Mouse (Mus musculus): ENCODE measurements around the gene Rnf169.

The Rnf169 gene

DNA sequence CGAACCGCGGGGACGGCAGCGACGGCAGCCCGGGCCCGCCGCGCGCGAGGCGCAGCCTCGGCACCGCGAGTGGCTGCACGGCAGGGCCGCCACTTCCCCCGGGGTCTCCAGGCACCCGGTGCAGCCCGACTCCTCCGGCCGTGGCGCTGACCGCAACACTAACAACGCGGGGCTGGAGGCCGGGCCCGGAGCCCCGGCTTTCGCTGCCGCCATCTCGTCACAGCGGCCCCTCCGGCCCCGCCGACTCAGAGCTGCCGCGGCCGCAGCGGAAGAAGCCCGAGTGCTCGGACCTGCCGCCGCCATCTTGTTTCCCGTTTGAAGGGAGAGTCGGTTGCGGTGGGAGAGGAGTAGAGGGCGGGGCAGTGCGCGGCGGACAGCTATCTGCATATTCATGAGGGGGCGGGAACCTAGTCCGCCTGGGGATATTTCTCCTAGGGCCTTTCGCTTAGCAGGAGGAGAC, at the start of gene Rnf169:
Rnf169 (minus strand) TSS at position 317 of the 460 bp plus-strand sequence.
- DNase-seq, result peak; percentile 88

- DNase-seq, result no peak
These were observed 49.1 kb upstream of the Rnf169 start for GRCm38 (mm10) chr7:100029307-100029706.

GRCm38 (mm10) chr7:100027353-100027752, 47.1 kb upstream of the Rnf169 start:
- DNase-seq, result no peak

- peak; percentile 17 for DNase-seq
These were observed 36.8 kb upstream of the Rnf169 start for GRCm38 (mm10) chr7:100017056-100017455.

DNA sequence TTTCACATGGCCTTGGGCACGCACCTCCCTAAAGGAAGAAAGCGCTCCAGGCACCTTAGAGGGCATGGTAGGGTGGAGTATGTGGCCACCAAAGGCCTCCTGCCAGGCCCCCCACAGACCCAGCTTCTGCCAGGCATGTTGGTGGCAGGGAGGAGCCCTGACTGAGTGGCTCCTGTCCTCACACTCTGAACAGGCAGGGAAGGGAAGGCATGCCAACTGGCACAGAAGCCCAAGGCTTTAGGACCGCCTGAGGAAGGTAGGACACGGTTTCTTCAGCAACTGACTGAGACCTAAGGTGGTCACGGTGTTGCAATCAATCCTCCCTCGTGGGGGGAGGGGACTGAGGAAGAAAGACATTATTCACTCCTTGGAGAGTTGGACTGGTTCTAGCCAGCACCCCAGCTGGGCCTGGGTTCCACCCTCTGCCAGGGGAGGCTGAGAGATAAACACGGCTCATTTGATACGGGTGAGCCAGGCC, 33.9 kb upstream of the Rnf169 start:
- no peak for DNase-seq

DNA sequence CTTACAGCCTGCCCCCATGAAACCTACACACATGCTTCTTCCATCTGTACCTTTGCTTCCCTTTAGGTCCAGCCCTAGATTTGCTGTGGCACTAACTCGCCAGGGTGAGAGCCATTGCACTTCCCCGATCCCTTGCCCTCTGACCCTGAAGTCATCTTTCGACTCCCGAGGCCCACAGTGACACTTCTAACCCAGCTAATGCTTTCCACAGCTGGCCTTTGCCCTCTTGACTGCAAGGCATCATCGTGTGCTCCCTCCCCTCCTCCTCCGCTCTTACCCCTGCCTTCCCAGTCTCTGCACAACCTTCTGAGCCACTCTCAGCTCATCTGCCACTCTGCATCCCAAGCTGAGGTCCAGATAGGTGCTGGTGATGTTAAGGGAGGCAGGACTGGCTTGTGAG, 32.3 kb upstream of the Rnf169 start:
- no peak for DNase-seq

DNA sequence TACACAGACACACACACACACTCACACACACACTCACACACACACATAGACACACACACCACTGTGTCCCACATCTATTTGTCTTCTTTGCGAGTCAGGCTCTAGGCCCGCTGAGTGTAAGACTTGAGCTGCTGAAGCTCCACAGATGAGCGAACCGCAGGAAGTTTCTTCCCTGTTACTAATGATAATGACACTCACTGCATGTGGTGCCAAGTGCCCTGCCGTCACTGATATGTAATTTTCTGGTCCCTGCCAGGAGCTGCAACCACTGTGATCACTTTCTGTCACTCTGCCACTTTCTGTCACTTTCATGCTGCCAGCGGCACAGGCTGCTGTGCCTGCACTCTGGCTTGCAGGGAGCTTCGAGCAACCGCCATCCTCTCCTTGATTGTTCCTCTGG, 31.8 kb upstream of the Rnf169 start:
- no peak for DNase-seq

DNA sequence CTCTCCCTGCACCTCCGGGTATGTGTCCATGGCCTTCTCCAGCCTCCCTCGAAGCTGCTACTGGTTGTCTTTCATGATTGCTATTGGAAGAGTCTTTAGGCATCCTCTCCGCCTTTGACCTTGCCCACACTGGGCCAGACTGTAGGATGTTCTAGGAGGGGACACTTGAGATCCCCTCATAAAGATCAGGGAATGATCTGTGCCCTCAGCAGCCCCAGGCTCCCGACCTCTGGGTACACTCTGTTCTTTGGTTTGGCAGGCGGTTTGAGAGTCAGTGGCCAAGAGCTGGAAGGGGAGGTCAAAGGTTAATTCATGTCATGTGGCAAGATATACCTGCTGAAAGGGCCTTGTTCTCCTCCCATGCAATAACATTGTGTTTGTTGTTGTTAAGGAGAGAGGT, 30.5 kb upstream of the Rnf169 start:
- no peak for DNase-seq

- DNase-seq, result peak; percentile 43
These were observed 29.4 kb upstream of the Rnf169 start for GRCm38 (mm10) chr7:100009640-100010039.

DNA sequence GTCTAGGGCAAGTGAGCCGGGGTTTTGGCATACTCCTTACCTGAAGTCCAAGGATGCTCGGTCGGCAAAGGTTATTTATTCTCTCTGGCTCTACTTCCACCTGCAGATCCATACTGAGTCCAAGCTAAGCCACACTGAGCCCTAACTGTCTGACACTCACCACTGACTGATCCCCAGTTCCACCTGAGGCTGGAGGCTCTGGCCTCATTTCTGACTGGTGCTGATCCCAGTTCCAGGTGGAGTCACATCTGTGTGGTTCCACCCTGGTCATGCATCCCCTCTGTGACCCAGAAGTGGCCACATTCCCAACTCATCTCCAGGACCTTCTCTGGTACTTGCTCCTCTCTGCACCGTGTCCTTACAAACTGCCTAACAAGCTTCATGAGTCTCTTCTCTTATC, 28.5 kb upstream of the Rnf169 start:
- no peak for DNase-seq

DNA sequence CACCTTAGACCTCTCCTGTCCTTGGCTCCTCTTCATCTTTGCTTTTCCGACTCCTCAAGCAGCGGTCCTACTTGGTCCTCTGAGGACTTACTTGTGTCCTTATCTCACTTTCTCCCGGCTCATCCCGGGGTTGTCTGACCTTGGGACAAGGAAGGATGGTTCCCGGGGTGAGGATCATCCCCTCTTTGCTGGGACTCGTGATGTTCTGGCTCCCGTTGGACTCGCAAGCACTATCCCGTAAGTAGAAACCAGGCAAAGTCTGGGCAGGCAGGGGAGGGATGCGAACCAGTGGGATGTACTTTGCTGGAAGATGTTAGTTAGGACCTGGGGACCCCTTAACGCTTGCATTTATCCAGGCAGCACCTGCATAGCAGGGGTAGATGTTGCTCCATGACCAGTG, 26.2 kb upstream of the Rnf169 start:
- DNase-seq, result no peak

GRCm38 (mm10) chr7:100005790-100006189, 25.5 kb upstream of the Rnf169 start, which contains the start of gene Chrdl2:
Chrdl2 (plus strand) TSS chr7:100006172.
- peak; percentile 36 for DNase-seq

DNA sequence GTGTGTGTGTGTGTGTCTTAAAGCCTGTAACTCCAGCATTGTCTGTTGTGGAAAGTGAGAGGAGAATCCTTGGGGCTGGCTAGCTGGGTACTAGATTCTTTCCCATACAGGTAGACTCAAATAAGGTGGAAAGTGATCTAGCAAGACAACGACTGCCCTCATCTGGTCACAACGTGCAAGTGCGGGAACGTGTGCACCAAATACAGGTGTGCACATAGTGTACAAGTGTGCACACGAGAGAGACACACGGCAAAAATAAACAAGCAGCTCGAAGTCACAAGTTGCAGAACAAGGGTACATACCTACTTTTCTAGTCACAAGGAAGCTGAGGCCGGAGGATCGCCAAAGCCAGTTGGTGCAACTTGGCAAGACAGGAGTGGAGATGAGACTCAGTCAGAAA, 23.5 kb upstream of the Rnf169 start:
- DNase-seq, result no peak

DNA sequence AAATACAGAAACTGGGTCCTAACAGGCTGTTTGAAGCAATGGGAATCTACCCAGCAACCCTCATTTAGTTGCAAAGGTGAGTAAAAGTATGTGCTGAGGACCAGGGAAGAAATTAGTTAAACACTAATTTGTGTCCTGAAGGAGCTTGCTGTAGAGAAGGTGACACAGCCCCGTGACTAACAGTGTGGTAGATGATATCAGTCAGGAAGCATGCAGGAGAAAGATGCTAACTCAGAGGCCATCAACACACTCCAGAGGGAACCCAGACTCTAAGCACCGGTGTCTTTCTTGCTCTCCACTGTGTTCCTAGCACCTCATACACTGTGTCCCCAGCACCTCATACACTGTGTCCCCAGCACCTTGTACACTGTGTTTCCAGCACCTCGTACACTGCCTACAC, 18.4 kb upstream of the Rnf169 start:
- DNase-seq, result no peak

- DNase-seq, result no peak
These were observed 14.9 kb upstream of the Rnf169 start for GRCm38 (mm10) chr7:99995186-99995585.

DNA sequence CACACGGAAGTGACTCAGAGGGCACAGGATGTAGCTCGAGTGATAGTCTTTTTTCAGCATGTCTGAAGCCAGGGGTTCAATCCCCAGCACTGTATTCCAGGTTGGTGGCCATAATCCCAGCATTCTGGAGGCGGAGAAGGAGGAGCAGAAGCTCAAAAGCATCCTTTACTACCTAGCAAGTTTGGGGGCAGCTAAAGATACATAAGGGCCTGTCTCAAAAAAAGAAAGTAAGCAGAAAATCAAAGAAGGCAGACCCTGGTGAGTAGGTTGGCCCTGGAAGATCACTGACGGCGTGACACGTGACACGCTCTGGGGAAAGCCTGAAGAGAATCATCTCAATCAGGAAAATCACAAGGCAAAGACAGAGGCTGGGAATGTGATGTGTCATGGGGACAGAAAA, 12.9 kb upstream of the Rnf169 start:
- no peak for DNase-seq

- no peak for DNase-seq
These were observed 10.9 kb upstream of the Rnf169 start for GRCm38 (mm10) chr7:99990990-99991707.

DNA sequence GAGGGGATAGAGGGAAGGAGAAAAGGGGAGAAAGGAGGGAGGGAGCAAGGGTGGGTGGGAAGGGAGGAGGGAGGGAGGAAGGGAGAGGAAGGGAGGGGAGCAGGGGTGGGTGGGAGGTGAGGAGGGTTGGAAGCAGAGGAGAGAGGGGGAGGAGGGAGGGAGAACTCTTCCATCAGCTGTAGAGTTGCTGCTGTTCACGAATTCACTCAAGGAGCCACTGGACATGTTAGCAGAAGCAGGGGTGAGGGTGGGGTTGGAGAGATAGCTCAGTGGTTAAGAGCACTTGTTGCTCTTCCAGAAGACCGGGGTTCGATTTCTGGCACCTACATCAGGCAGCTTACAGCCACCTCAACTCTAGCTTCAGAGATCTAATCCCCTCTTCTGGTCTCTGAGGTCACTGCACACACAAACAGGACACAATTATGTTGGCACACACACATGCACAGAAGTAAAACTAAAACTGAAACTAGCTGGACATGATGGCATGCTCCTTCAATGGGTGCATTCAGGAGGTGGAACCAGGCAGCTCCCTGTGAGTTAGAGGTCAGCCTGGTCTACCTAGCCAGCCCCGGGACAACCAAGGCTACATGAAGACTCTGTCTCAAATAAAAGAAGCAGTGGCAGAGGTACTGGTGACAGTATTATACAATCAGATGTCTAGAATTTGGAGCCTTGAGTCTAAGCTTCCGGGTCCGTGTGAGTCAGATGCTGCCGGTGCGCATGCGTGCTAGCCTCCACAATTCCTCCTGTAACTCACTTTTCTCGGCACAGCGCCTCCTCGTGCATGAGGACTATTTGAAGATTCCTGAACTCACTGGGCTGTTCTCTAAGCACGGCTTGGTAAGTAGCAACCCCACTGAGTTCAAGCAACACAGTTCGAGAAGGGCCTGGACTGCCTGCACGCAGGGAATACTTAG, 9.9 kb upstream of the Rnf169 start:
- no peak for DNase-seq

DNA sequence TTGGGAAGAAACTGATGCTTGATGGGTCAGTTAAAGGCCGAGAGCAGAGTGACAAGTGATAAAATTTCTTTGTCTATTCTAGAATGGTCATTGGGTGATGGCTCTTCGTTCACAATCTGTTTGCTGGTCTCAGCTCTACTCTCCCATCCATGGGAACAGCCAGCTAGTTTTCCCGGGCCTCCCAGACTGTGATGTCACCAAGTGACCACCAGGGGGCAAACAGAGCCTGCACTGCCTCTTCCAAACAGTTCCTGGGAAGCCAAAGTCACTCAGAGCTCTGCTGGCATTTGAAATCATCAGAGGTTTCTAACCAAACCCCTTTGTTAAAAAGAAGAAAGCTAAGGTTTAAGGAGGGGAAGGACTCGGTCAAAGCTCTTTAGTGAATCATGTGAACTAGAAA, 8.5 kb upstream of the Rnf169 start:
- peak; percentile 77 for DNase-seq

GRCm38 (mm10) chr7:99982256-99983242, 2.3 kb upstream of the Rnf169 start:
- no peak for DNase-seq

DNA sequence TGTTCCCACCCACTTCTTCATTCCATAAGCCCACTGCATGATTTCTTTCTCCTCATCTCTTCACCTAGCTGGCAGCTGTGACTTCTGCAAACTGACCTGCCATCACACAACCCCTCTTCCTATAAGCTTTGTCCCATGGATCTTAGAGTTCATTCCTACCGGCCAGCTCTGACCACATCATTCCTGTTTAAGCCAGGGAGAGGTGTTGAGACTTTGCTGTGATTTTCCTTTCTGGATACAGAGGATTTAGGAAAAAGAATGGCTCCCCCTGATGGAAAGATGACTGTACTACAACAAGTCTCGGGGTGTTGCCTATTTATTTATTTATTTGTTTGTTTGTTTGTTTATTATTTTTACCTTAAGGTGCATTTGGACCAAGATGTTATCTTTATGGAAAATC, 1.1 kb upstream of the Rnf169 start:
- DNase-seq, result no peak

DNA sequence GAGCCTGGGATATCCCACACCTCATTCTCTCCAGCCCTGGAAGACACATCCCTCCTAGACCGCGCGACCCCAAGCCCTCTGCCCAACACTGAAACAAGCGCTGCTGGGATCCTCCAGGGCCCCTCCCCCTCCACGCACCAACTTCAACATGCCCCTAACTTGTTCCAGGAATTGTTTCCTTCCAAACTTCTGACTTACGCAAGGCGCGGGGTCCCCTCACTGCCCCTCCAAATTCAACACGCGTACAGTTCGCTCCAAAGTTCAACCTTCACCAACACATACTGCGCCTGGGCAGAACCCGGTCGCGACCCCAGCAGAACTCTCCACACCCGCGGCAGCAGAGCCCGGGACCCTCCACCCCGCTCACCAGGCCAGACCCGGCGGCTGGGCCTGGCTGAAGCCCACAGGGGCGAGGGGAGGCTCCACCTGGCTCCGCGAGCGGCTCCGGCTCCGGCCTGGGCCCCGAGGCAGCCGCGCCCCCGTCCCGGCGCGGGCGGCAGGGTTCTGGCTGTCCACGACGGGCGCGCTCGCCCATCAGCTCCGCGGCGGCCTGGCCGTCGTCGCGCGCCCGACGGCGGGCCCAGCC, 609 bp downstream of the Rnf169 start:
- DNase-seq, result peak; percentile 48
